Mouse (Mus musculus) urinary bladder, postnatal 10 days (tissue): Measurements from ENCODE around the gene Pgpep1l.

Source experiments
- DNase-seq: peaks from one replicate; pipeline ENCODE4 v3.0.0; 2022; ENCODE audit warnings: low spot score

Pgpep1l gene

GRCm38 (mm10) chr7:68213842-68214241, 50.2 kb downstream of the Pgpep1l start:
- DNase-seq, result no peak

- DNase-seq, result no peak
Measured at GRCm38 (mm10) chr7:68211883-68212282, 52.1 kb downstream of the Pgpep1l start.

- no peak for DNase-seq
Measured at GRCm38 (mm10) chr7:68210417-68210816, 53.6 kb downstream of the Pgpep1l start.

- DNase-seq, result no peak
Measured at GRCm38 (mm10) chr7:68209039-68209438, 55.0 kb downstream of the Pgpep1l start.

GRCm38 (mm10) chr7:68205776-68206427, 58.1 kb downstream of the Pgpep1l start:
- DNase-seq, result no peak

GRCm38 (mm10) chr7:68199609-68200008, 64.4 kb downstream of the Pgpep1l start:
- no peak for DNase-seq

GRCm38 (mm10) chr7:68193958-68194695, 69.9 kb downstream of the Pgpep1l start:
- no peak for DNase-seq

GRCm38 (mm10) chr7:68189691-68190456, 74.2 kb downstream of the Pgpep1l start:
- no peak for DNase-seq

GRCm38 (mm10) chr7:68189211-68189610, 74.8 kb downstream of the Pgpep1l start:
- DNase-seq, result no peak
